In genomic region chr5:108713096-108713495, GRCm38 (mm10) we compare ENCODE assay signal across 14 mouse cellular contexts. TPM values are rescaled to one million over a fixed set of nuclear protein-coding genes. Genes with fewer than 3 reads are reported as not detected.
A peak's percentile ranks its signal among the peaks of the same experiment; 100 is the strongest.
DNase-seq lines count a peak whose midpoint lies in the region; ATAC-seq and TF ChIP-seq lines count a peak whose summit lies in the region.
"Had no signal": no experiment of that assay in that cellular context is flagged by ENCODE, and none has a peak within 500 bp of the region (broad histone marks: within the 10 kb centered on the region; RNA-seq: fewer than 3 reads in every experiment).

No protein-coding gene starts in this region.

- H3K4me3 ChIP-seq in heart, embryonic 13.5 days = no peak overlapping the region
- H3K4me3 ChIP-seq in heart, adult 2 months = no peak overlapping the region
- no peak overlapping the region for H3K4me3 ChIP-seq in limb, embryonic 15.5 days
- H3K4me3 ChIP-seq: embryonic facial prominence, embryonic 10.5 days; forebrain, embryonic 15.5 days; hindbrain, embryonic 13.5 days; intestine, embryonic 15.5 days had no signal

- H3K27ac ChIP-seq in heart, embryonic 13.5 days (replicated peaks) = peak overlapping the region; percentile 65; the same call in 1 of the 2 replicates
- H3K27ac ChIP-seq in heart, adult 2 months = no peak overlapping the region
- H3K27ac ChIP-seq in limb, embryonic 15.5 days = peak overlapping the region; percentile 83
- H3K27ac ChIP-seq: forebrain, embryonic 15.5 days; hindbrain, embryonic 13.5 days; intestine, embryonic 15.5 days had no signal

- 79% methylated on average over 2 of the region's 2 CpGs for WGBS in heart, embryonic 13.5 days
- WGBS in heart, adult 2 months = 68% methylated on average over 2 of the region's 2 CpGs
- 82% methylated on average over 2 of the region's 2 CpGs for WGBS in limb, embryonic 15.5 days

- no peak for TF ChIP-seq EP300 in heart, adult 2 months (IDR thresholded peaks at IDR 0.05; ENCODE audit: insufficient read depth, low read depth, low read length)

- H3K4me2 ChIP-seq in heart, embryonic 13.5 days = no peak overlapping the region
- H3K4me2 ChIP-seq in limb, embryonic 15.5 days = no peak overlapping the region
- H3K4me2 ChIP-seq: forebrain, embryonic 15.5 days; hindbrain, embryonic 13.5 days; intestine, embryonic 15.5 days had no signal

- peaks cover 33% of the 10 kb centered on the region for H3K4me1 ChIP-seq in heart, embryonic 13.5 days
- peaks cover 4% of the 10 kb centered on the region for H3K4me1 ChIP-seq in heart, adult 2 months (ENCODE audit: control insufficient read depth, insufficient read depth, low read length)
- peaks cover 22% of the 10 kb centered on the region for H3K4me1 ChIP-seq in limb, embryonic 15.5 days

- H3K9me3 ChIP-seq in heart, embryonic 13.5 days = no peaks in the 10 kb centered on the region
- no peaks in the 10 kb centered on the region for H3K9me3 ChIP-seq in limb, embryonic 15.5 days
- H3K9me3 ChIP-seq: embryonic facial prominence, embryonic 10.5 days; forebrain, embryonic 15.5 days; hindbrain, embryonic 13.5 days; intestine, embryonic 15.5 days had no signal

- no peak for ATAC-seq in heart, embryonic 13.5 days (ENCODE audit: extremely low read depth, insufficient number of reproducible peaks, low FRiP score, low TSS enrichment)
- ATAC-seq in limb, embryonic 15.5 days (ENCODE audit: insufficient number of reproducible peaks, low FRiP score, low TSS enrichment, low read depth) = no peak
- ATAC-seq: forebrain, embryonic 15.5 days had no signal

- H3K79me2 ChIP-seq in heart, adult 2 months (replicated peaks; ENCODE audit: control insufficient read depth, insufficient read depth, low read length) = no peaks in the 10 kb centered on the region

- no peaks in the 10 kb centered on the region for H3K27me3 ChIP-seq in heart, embryonic 13.5 days (replicated peaks)
- no peaks in the 10 kb centered on the region for H3K27me3 ChIP-seq in heart, adult 2 months (ENCODE audit: control insufficient read depth, insufficient read depth, low read length)
- H3K27me3 ChIP-seq in limb, embryonic 15.5 days = no peaks in the 10 kb centered on the region
- H3K27me3 ChIP-seq: forebrain, embryonic 15.5 days; hindbrain, embryonic 13.5 days; intestine, embryonic 15.5 days had no signal

- TF ChIP-seq POLR2A in heart, adult 2 months (IDR thresholded peaks at IDR 0.05; ENCODE audit: insufficient read depth, low read depth, low read length) = no peak

- H3K36me3 ChIP-seq in heart, embryonic 13.5 days = peaks cover 7% of the 10 kb centered on the region; the same call in 1 of the 2 replicates
- no peaks in the 10 kb centered on the region for H3K36me3 ChIP-seq in heart, adult 2 months (ENCODE audit: control insufficient read depth, insufficient read depth, low read length)
- peaks cover 4% of the 10 kb centered on the region; the same call in 1 of the 2 replicates for H3K36me3 ChIP-seq in limb, embryonic 15.5 days
- H3K36me3 ChIP-seq: forebrain, embryonic 15.5 days; hindbrain, embryonic 13.5 days; intestine, embryonic 15.5 days had no signal

- intact Hi-C loops in heart, adult 2 months (cut with DNase I) = no loop called here

- TF ChIP-seq CTCF in heart, adult 2 months (IDR thresholded peaks at IDR 0.05) = no peak

- H3K9ac ChIP-seq in heart, embryonic 13.5 days = no peak overlapping the region
- H3K9ac ChIP-seq in heart, adult 2 months (ENCODE audit: low read depth, low read length) = no peak overlapping the region
- no peak overlapping the region for H3K9ac ChIP-seq in limb, embryonic 15.5 days
- H3K9ac ChIP-seq: forebrain, embryonic 15.5 days; hindbrain, embryonic 13.5 days; intestine, embryonic 15.5 days had no signal

- DNase-seq in heart, adult 2 months = no peak
- DNase-seq in 3T3-L1 (ENCODE audit: low read depth, low spot score) (peak; percentile 51), adipocyte (ENCODE audit: low spot score) (peak; percentile 90)
- DNase-seq in cerebellum, adult 18-20 months = no peak
- DNase-seq: cerebellum, adult 11-12 months; gastrocnemius, postnatal 25 days; heart, postnatal 10 days; heart, postnatal 4 days had no signal

RNA-seq across cellular contexts. Expression of gene Fgfrl1, which starts 20.9 kb away (rescaled TPM):
- polyA plus RNA-seq in heart, embryonic 13.5 days (2015; fragmentation: Nextera tagmentation; extraction: Ambion mirVana) = 13.0 and 19.3 TPM in 2 replicates
- 10 to 100 TPM; 17.6 to 21.6 TPM for total RNA-seq in heart, adult 2 months (2021)
- polyA plus RNA-seq in heart, adult 2 months (2012; rRNA removed) = 33.5 and 36.5 TPM in 2 replicates
- 32.0 and 36.1 TPM in 2 replicates for polyA plus RNA-seq in limb, embryonic 15.5 days (2015; fragmentation: Nextera tagmentation; extraction: Ambion mirVana)

RNA-seq across cellular contexts. Expression of gene Slc26a1, which starts 37.7 kb away (rescaled TPM):
- polyA plus RNA-seq in heart, embryonic 13.5 days (2015; fragmentation: Nextera tagmentation; extraction: Ambion mirVana) = 0.62 and 0.99 TPM in 2 replicates
- not detected for total RNA-seq in heart, adult 2 months (2021)
- polyA plus RNA-seq in heart, adult 2 months (2012; rRNA removed) = 0.06 and 0.12 TPM in 2 replicates
- 0.56 and 0.81 TPM in 2 replicates for polyA plus RNA-seq in limb, embryonic 15.5 days (2015; fragmentation: Nextera tagmentation; extraction: Ambion mirVana)
- total RNA-seq: gastrocnemius, postnatal 25 days had no signal

RNA-seq across cellular contexts. Expression of gene Dgkq, which starts 43.6 kb away (rescaled TPM):
- 5.9 and 6.0 TPM in 2 replicates for polyA plus RNA-seq in heart, embryonic 13.5 days (2015; fragmentation: Nextera tagmentation; extraction: Ambion mirVana)
- total RNA-seq in heart, adult 2 months (2021) = 1 to 10 TPM; 5.0 to 6.6 TPM
- polyA plus RNA-seq in heart, adult 2 months (2012; rRNA removed) = 9.2 and 15.6 TPM in 2 replicates
- polyA plus RNA-seq in limb, embryonic 15.5 days (2015; fragmentation: Nextera tagmentation; extraction: Ambion mirVana) = 15.7 and 17.1 TPM in 2 replicates

RNA-seq across cellular contexts. Expression of gene Idua, which starts 53.0 kb away (rescaled TPM):
- 13.5 and 15.4 TPM in 2 replicates for polyA plus RNA-seq in heart, embryonic 13.5 days (2015; fragmentation: Nextera tagmentation; extraction: Ambion mirVana)
- total RNA-seq in heart, adult 2 months (2021) = 10 to 100 TPM; 21.7 to 23.2 TPM
- 30.4 and 33.3 TPM in 2 replicates for polyA plus RNA-seq in heart, adult 2 months (2012; rRNA removed)
- polyA plus RNA-seq in limb, embryonic 15.5 days (2015; fragmentation: Nextera tagmentation; extraction: Ambion mirVana) = 17.8 TPM in 2 replicates

Comparison
In these comparisons a context has a peak if more than half of its experiments do, and no peak if none do; other contexts are left out.
1. DNase-seq: peak in 3T3-L1 (single experiment) and adipocyte (single experiment); none in heart, adult 2 months (0 of 2) and cerebellum, adult 18-20 months (0 of 2).